Mouse (Mus musculus) midbrain, embryonic 10.5 days (tissue): Measurements from ENCODE around the gene Pxmp4. TPM values are rescaled to one million over a fixed set of nuclear protein-coding genes. Genes with fewer than 3 reads are reported as not detected.
A peak's percentile ranks its signal among the peaks of the same experiment; 100 is the strongest.

Source experiments
- DNase-seq: peaks from one replicate; pipeline ENCODE4 v3.0.0-alpha.2; 2017; ENCODE audit warnings: low spot score
- H3K27ac ChIP-seq: fragments of 300-500 bp; sonication (generic); replicated peaks from 2 replicates; pipeline ENCODE4 v1.5.1; 2016; ENCODE audit warnings: mild to moderate bottlenecking
- H3K27me3 ChIP-seq: fragments of 300-500 bp; sonication (generic); 2 replicates; pipeline ENCODE4 v1.6.1; 2016; ENCODE audit warnings: low read depth, mild to moderate bottlenecking; ENCODE audit not compliant: poor library complexity, severe bottlenecking
- H3K36me3 ChIP-seq: fragments of 300-500 bp; sonication (generic); 2 replicates; pipeline ENCODE4 v1.6.1; 2016; ENCODE audit warnings: mild to moderate bottlenecking, moderate library complexity
- H3K4me1 ChIP-seq: fragments of 300-500 bp; sonication (generic); 2 replicates; pipeline ENCODE4 v1.6.1; 2016
- H3K4me3 ChIP-seq: fragments of 300-500 bp; sonication (generic); 2 replicates; pipeline ENCODE4 v1.5.1; 2016; ENCODE audit warnings: mild to moderate bottlenecking, moderate library complexity
- H3K9me3 ChIP-seq: fragments of 300-500 bp; sonication (generic); replicated peaks from 2 replicates; pipeline ENCODE4 v1.6.1; 2016; ENCODE audit warnings: mild to moderate bottlenecking
- whole genome bisulfite sequencing: fragments of 180-500 bp; shearing (Covaris S2); methylation state at CpG from one replicate; pipeline ENCODE4 v1.1.7; 2016; 5-methylcytosine and 5-hydroxymethylcytosine counted together
- polyA plus RNA-seq: library from polyadenylated mRNA; unstranded; fragments of >200 nt; fragmentation: Nextera tagmentation; extraction: Ambion mirVana; gene quantifications from 2 replicates; pipeline ENCODE4 v1.2.1, GENCODE M21; 2016

The Pxmp4 gene
- polyA plus RNA-seq, 1 experiment from 2014 or later, result 13.9 TPM

GRCm38 (mm10) chr2:154581421-154581820 lies 22.1 kb downstream of the Pxmp4 start:
- 90% methylated on average over 1 of the region's 1 CpGs for WGBS
- no peaks in the 10 kb centered on the region; the same call in 1 of the 2 replicates for H3K9me3 ChIP-seq
- H3K4me1 ChIP-seq, result peaks cover 33% of the 10 kb centered on the region
- no peak for DNase-seq
- peaks cover under 1% of the 10 kb centered on the region; the same call in 1 of the 2 replicates for H3K36me3 ChIP-seq
- no peaks in the 10 kb centered on the region for H3K27me3 ChIP-seq
- H3K4me3 ChIP-seq, result no peak overlapping the region
- no peak overlapping the region for H3K27ac ChIP-seq

- DNase-seq, result no peak
- no peaks in the 10 kb centered on the region for H3K9me3 ChIP-seq
- H3K27ac ChIP-seq, result peak overlapping the region; percentile 57
- peaks cover 38% of the 10 kb centered on the region for H3K4me1 ChIP-seq
- H3K4me3 ChIP-seq, result no peak overlapping the region
- no peaks in the 10 kb centered on the region for H3K27me3 ChIP-seq
- 88% methylated on average over 8 of the region's 8 CpGs for WGBS
- no peaks in the 10 kb centered on the region for H3K36me3 ChIP-seq
Observed at GRCm38 (mm10) chr2:154580586-154580985, 22.9 kb downstream of the Pxmp4 start.

DNA sequence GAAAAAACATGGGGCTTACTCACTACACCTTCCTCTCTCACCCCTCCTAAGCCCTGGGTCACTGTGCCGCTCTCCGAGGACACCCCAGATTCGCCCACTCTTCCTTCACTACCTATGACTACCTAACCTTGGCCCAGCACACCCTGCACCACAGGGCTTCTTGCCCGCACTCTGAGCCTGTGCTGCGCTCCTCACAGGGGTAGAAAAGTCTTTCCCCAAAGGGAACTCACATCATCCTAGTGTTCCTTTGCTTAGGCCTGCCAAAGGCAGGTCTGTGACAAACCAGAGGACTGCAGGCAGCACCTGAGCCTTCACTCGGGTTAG lies 25.8 kb downstream of the Pxmp4 start:
- H3K27ac ChIP-seq, result peak overlapping the region; percentile 85
- WGBS, result 62% methylated on average over 6 of the region's 6 CpGs
- H3K36me3 ChIP-seq, result no peaks in the 10 kb centered on the region
- H3K4me3 ChIP-seq, result peak overlapping the region; percentile 25; the same call in 1 of the 2 replicates
- no peaks in the 10 kb centered on the region for H3K9me3 ChIP-seq
- no peaks in the 10 kb centered on the region for H3K27me3 ChIP-seq
- H3K4me1 ChIP-seq, result peaks cover 31% of the 10 kb centered on the region
- no peak for DNase-seq

GRCm38 (mm10) chr2:154576876-154577743 lies 26.4 kb downstream of the Pxmp4 start:
- peak; percentile 77 for DNase-seq
- WGBS, result 32% methylated on average over 12 of the region's 12 CpGs
- H3K27me3 ChIP-seq, result 0 out of 2 replicates have a peak, but pooled peaks cover 5% of the 10 kb centered on the region
- H3K36me3 ChIP-seq, result no peaks in the 10 kb centered on the region
- H3K4me3 ChIP-seq, result peak overlapping the region; percentile 25; the same call in 1 of the 2 replicates
- peak overlapping the region; percentile 85 for H3K27ac ChIP-seq
- H3K4me1 ChIP-seq, result peaks cover 31% of the 10 kb centered on the region
- no peaks in the 10 kb centered on the region for H3K9me3 ChIP-seq

DNA sequence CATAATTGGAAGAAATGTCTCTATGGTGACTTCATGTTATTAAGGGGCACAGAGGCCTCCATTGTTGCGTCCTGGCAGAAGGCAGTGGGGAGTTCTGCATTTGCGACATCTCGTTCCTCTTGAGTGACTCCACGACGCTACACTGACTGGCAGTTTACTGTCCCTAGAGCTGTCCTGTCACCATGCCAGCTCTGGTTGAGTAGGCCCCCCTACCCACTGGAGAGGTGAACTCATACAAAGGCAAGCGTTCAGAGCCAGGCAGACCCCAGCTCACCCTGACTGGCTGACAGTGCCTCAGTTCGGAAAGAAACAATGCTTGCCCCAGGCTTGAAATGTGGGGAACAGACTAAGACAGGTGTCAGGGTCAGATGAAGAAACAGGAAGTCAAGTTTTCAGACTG lies 29.2 kb downstream of the Pxmp4 start:
- no peaks in the 10 kb centered on the region for H3K9me3 ChIP-seq
- DNase-seq, result no peak
- no peak overlapping the region for H3K4me3 ChIP-seq
- no peak overlapping the region; the same call in 1 of the 2 replicates for H3K27ac ChIP-seq
- 0 out of 2 replicates have a peak, but pooled peaks cover 7% of the 10 kb centered on the region for H3K27me3 ChIP-seq
- no peaks in the 10 kb centered on the region for H3K36me3 ChIP-seq
- WGBS, result 72% methylated on average over 7 of the region's 7 CpGs
- peaks cover 44% of the 10 kb centered on the region for H3K4me1 ChIP-seq

GRCm38 (mm10) chr2:154572996-154573395 lies 30.5 kb downstream of the Pxmp4 start:
- Histone ChIP-seq H3K9me3 (no peaks in the 10 kb centered on the region), H3K27ac (no peak overlapping the region), H3K4me3 (no peak overlapping the region), H3K4me1 (peaks cover 53% of the 10 kb centered on the region), H3K36me3 (peaks cover 1% of the 10 kb centered on the region; the same call in 1 of the 2 replicates), H3K27me3 (0 out of 2 replicates have a peak, but pooled peaks cover 7% of the 10 kb centered on the region)
- DNase-seq, result no peak
- WGBS, result 85% methylated on average over 3 of the region's 3 CpGs

- H3K9me3 ChIP-seq, result no peaks in the 10 kb centered on the region
- peaks cover 53% of the 10 kb centered on the region for H3K4me1 ChIP-seq
- H3K36me3 ChIP-seq, result peaks cover 10% of the 10 kb centered on the region; the same call in 1 of the 2 replicates
- H3K27me3 ChIP-seq, result 0 out of 2 replicates have a peak, but pooled peaks cover 7% of the 10 kb centered on the region
- no peak for DNase-seq
- no peak overlapping the region for H3K4me3 ChIP-seq
- H3K27ac ChIP-seq, result no peak overlapping the region
- 89% methylated on average over 8 of the region's 8 CpGs for WGBS
Observed at GRCm38 (mm10) chr2:154571976-154572375, 31.5 kb downstream of the Pxmp4 start.

- Histone ChIP-seq H3K9me3 (no peaks in the 10 kb centered on the region), H3K4me1 (peaks cover 53% of the 10 kb centered on the region), H3K27me3 (0 out of 2 replicates have a peak, but pooled peaks cover 7% of the 10 kb centered on the region), H3K4me3 (0 out of 2 replicates have a peak overlapping the region, but pooled peaks have one; percentile 1), H3K36me3 (peaks cover 12% of the 10 kb centered on the region; the same call in 1 of the 2 replicates), H3K27ac (peak overlapping the region; percentile 98; the same call in 1 of the 2 replicates)
- DNase-seq, result no peak
- 82% methylated on average over 4 of the region's 4 CpGs for whole genome bisulfite sequencing
Observed at GRCm38 (mm10) chr2:154571266-154571665, 32.2 kb downstream of the Pxmp4 start.

DNA sequence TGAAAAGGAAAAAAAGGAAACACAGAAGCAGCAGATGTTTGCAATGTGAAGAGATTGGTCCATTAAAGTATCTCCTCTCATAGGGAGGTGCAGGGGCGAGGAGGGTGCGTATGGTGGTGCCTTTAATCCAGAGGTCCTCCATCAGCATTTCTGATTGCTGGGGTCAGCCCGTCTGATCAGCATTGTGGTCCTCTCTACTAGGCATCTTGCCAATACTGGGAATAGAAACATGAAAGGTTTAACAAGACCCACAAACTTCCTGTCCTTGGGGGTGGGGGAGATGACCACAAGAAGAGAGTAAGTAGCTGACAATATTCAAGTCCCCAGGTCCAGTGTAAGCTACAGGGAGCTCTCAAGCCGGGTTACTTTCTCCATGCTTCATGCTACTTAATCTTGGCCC lies 32.8 kb downstream of the Pxmp4 start:
- Histone ChIP-seq H3K36me3 (peaks cover 14% of the 10 kb centered on the region; the same call in 1 of the 2 replicates), H3K4me3 (peak overlapping the region; percentile 87; the same call in 1 of the 2 replicates), H3K27ac (peak overlapping the region; percentile 98), H3K9me3 (no peaks in the 10 kb centered on the region), H3K27me3 (0 out of 2 replicates have a peak, but pooled peaks cover 7% of the 10 kb centered on the region), H3K4me1 (peaks cover 56% of the 10 kb centered on the region)
- DNase-seq, result no peak
- WGBS, result 91% methylated on average over 4 of the region's 4 CpGs

- Histone ChIP-seq H3K27ac (peak within 1 kb of the TSS; percentile 98), H3K9me3 (no peaks in the 10 kb centered on the region), H3K27me3 (0 out of 2 replicates have a peak, but pooled peaks cover 7% of the 10 kb centered on the region), H3K4me1 (peaks cover 64% of the 10 kb centered on the region), H3K4me3 (peak within 1 kb of the TSS; percentile 87), H3K36me3 (peaks cover 22% of the 10 kb centered on the region)
- under 1% methylated on average over 44 of the region's 44 CpGs for WGBS
- peak; percentile 99 for DNase-seq
Observed at GRCm38 (mm10) chr2:154569836-154570286, 33.6 kb downstream of the Pxmp4 start, which contains the start of gene E2f1. TSS of gene E2f1 (minus strand) at chr2:154569892.

DNA sequence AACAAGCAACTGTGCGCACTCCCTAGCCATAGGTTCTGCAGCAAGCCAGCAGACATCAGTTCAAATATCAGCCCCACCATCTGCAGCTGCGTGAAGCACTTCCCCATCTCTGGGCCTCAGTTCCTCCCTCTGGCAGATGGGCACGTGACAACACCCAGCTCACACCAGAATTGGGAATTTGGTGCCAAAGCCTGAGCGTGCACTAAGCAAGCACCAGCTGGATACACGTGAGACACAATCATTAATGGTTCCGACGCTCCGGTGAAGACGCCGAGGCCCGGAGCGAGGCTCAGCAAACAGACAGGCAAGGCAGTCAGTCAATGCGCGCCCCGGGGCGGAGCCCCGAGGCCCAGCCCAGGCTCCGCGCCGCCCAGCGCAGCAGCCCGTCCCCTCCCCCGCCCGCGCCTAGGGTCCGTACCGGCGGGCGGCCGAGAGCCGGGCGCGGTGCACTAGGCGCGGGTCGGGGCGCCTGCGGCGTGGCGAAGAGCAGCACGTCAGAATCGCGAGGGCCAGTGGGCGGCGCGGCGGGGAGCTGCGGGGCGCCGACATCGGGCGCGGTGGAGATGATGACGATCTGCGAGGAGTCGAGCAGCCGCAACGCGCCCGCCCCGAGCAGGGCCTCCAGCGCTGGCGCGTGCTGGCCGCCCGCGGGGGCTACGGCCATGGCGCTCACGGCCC lies 34.3 kb downstream of the Pxmp4 start:
- Histone ChIP-seq H3K27ac (peak overlapping the region; percentile 98), H3K4me1 (peaks cover 64% of the 10 kb centered on the region), H3K36me3 (peaks cover 29% of the 10 kb centered on the region), H3K27me3 (0 out of 2 replicates have a peak, but pooled peaks cover 7% of the 10 kb centered on the region), H3K4me3 (peak overlapping the region; percentile 87), H3K9me3 (no peaks in the 10 kb centered on the region)
- under 1% methylated on average over 70 of the region's 70 CpGs for WGBS
- DNase-seq, result peak; percentile 75

- WGBS, result 14% methylated on average over 10 of the region's 10 CpGs
- peaks cover 63% of the 10 kb centered on the region for H3K4me1 ChIP-seq
- peak overlapping the region; percentile 98 for H3K27ac ChIP-seq
- peaks cover 36% of the 10 kb centered on the region for H3K36me3 ChIP-seq
- peak; percentile 66 for DNase-seq
- H3K27me3 ChIP-seq, result 0 out of 2 replicates have a peak, but pooled peaks cover 7% of the 10 kb centered on the region
- H3K9me3 ChIP-seq, result no peaks in the 10 kb centered on the region
- peak overlapping the region; percentile 87 for H3K4me3 ChIP-seq
Observed at GRCm38 (mm10) chr2:154568329-154569070, 35.0 kb downstream of the Pxmp4 start.
